Mouse (Mus musculus): ENCODE measurements around the gene Zc3h14. TPM values are rescaled to one million over a fixed set of nuclear protein-coding genes. Genes with fewer than 3 reads are reported as not detected.
A peak's percentile ranks its signal among the peaks of the same experiment; 100 is the strongest.

The Zc3h14 gene
- total RNA-seq (2021) = 10 to 100 TPM; 45.2 to 47.7 TPM
- long read RNA-seq, experiment 1, transcript Zc3h14-204 (17 exons, 3,514 nt) = minor isoform, 40 of 152 reads
- long read RNA-seq, experiment 1, transcript Zc3h14-202 (14 exons, 3,046 nt) = minor isoform, 6 of 152 reads
- long read RNA-seq, experiment 1, transcript Zc3h14-203 (15 exons, 3,146 nt) = major isoform, 55 of 152 reads
- long read RNA-seq, experiment 1, partial matches to known transcripts = 11 of 152 reads
- long read RNA-seq, experiment 1, other reads (novel, unspliced or antisense) = 40 of 152 reads
- long read RNA-seq, experiment 2, transcript Zc3h14-204 (17 exons, 3,514 nt) = minor isoform, 30 of 109 reads
- long read RNA-seq, experiment 2, transcript Zc3h14-202 (14 exons, 3,046 nt) = minor isoform, 10 of 109 reads
- long read RNA-seq, experiment 2, transcript Zc3h14-203 (15 exons, 3,146 nt) = major isoform, 37 of 109 reads
- long read RNA-seq, experiment 2, partial matches to known transcripts = 6 of 109 reads
- long read RNA-seq, experiment 2, other reads (novel, unspliced or antisense) = 25 of 109 reads

- Histone ChIP-seq H3K4me3 (peak within 1 kb of the TSS; percentile 96), H3K27ac (peak within 1 kb of the TSS; percentile 95)
- peak; percentile 96 for DNase-seq
- intact Hi-C loops (cut with DNase I) = loop anchor here (2.0 kb wide), 1 partner anchor 72 kb away; no protein-coding TSS in a partner anchor
- TF ChIP-seq CTCF (IDR thresholded peaks at IDR 0.05) = peak; percentile 80
Observed at GRCm38 (mm10) chr12:98746746-98747379, at the start of gene Zc3h14. Gene Zc3h14 (plus strand): TSS chr12:98746964.

GRCm38 (mm10) chr12:98697202-98697601 lies 49.6 kb upstream of the Zc3h14 start:
- Histone ChIP-seq H3K27ac (no peak overlapping the region), H3K4me3 (no peak overlapping the region)
- DNase-seq = no peak
- intact Hi-C loops (cut with DNase I) = no loop called here
- no peak for TF ChIP-seq CTCF (IDR thresholded peaks at IDR 0.05)

GRCm38 (mm10) chr12:98701564-98701963 lies 45.2 kb upstream of the Zc3h14 start:
- no peak for DNase-seq
- H3K27ac ChIP-seq = no peak overlapping the region
- no peak for TF ChIP-seq CTCF (IDR thresholded peaks at IDR 0.05)
- H3K4me3 ChIP-seq = no peak overlapping the region
- intact Hi-C loops (cut with DNase I) = no loop called here

GRCm38 (mm10) chr12:98703554-98703953 lies 43.2 kb upstream of the Zc3h14 start:
- DNase-seq = no peak
- intact Hi-C loops (cut with DNase I) = no loop called here
- no peak for TF ChIP-seq CTCF (IDR thresholded peaks at IDR 0.05)
- H3K4me3 ChIP-seq = no peak overlapping the region
- no peak overlapping the region for H3K27ac ChIP-seq

- no peak overlapping the region for H3K27ac ChIP-seq
- H3K4me3 ChIP-seq = no peak overlapping the region
- DNase-seq = no peak
- no peak for TF ChIP-seq CTCF (IDR thresholded peaks at IDR 0.05)
- intact Hi-C loops (cut with DNase I) = no loop called here
Observed at GRCm38 (mm10) chr12:98703961-98704360, 42.8 kb upstream of the Zc3h14 start.

GRCm38 (mm10) chr12:98712819-98713218 lies 33.9 kb upstream of the Zc3h14 start:
- TF ChIP-seq CTCF (IDR thresholded peaks at IDR 0.05) = no peak
- DNase-seq = no peak
- no peak overlapping the region for H3K4me3 ChIP-seq
- H3K27ac ChIP-seq = no peak overlapping the region
- intact Hi-C loops (cut with DNase I) = no loop called here

- intact Hi-C loops (cut with DNase I) = no loop called here
- no peak overlapping the region for H3K4me3 ChIP-seq
- peak overlapping the region; percentile 73 for H3K27ac ChIP-seq
- no peak for TF ChIP-seq CTCF (IDR thresholded peaks at IDR 0.05)
- DNase-seq = no peak
Observed at GRCm38 (mm10) chr12:98713621-98714103, 33.1 kb upstream of the Zc3h14 start.

- DNase-seq = no peak
- intact Hi-C loops (cut with DNase I) = no loop called here
- TF ChIP-seq CTCF (IDR thresholded peaks at IDR 0.05) = no peak
- H3K27ac ChIP-seq = peak overlapping the region; percentile 73
- peak overlapping the region; percentile 28 for H3K4me3 ChIP-seq
Observed at GRCm38 (mm10) chr12:98714757-98715156, 32.0 kb upstream of the Zc3h14 start.

- Histone ChIP-seq H3K27ac (peak overlapping the region; percentile 73; the same call in 1 of the 2 replicates), H3K4me3 (no peak overlapping the region)
- TF ChIP-seq CTCF (IDR thresholded peaks at IDR 0.05) = no peak
- DNase-seq = no peak
- intact Hi-C loops (cut with DNase I) = no loop called here
Observed at GRCm38 (mm10) chr12:98716142-98716541, 30.6 kb upstream of the Zc3h14 start.

- Histone ChIP-seq H3K4me3 (no peak overlapping the region; the same call in 1 of the 2 replicates), H3K27ac (peak overlapping the region; percentile 83)
- TF ChIP-seq CTCF (IDR thresholded peaks at IDR 0.05) = no peak
- DNase-seq = peak; percentile 40
- intact Hi-C loops (cut with DNase I) = no loop called here
Observed at GRCm38 (mm10) chr12:98720628-98721027, 26.1 kb upstream of the Zc3h14 start.

GRCm38 (mm10) chr12:98721030-98721429 lies 25.7 kb upstream of the Zc3h14 start:
- intact Hi-C loops (cut with DNase I) = no loop called here
- no peak for DNase-seq
- no peak overlapping the region; the same call in 1 of the 2 replicates for H3K4me3 ChIP-seq
- TF ChIP-seq CTCF (IDR thresholded peaks at IDR 0.05) = no peak
- H3K27ac ChIP-seq = peak overlapping the region; percentile 83

- H3K4me3 ChIP-seq = no peak overlapping the region
- H3K27ac ChIP-seq = no peak overlapping the region
- no peak for TF ChIP-seq CTCF (IDR thresholded peaks at IDR 0.05)
- intact Hi-C loops (cut with DNase I) = no loop called here
- no peak for DNase-seq
Observed at GRCm38 (mm10) chr12:98724224-98724623, 22.5 kb upstream of the Zc3h14 start.

- TF ChIP-seq CTCF (IDR thresholded peaks at IDR 0.05) = no peak
- intact Hi-C loops (cut with DNase I) = no loop called here
- DNase-seq = no peak
- no peak overlapping the region; the same call in 1 of the 2 replicates for H3K27ac ChIP-seq
- H3K4me3 ChIP-seq = no peak overlapping the region
Observed at GRCm38 (mm10) chr12:98724976-98725375, 21.8 kb upstream of the Zc3h14 start.
